Mouse (Mus musculus) bone marrow macrophage, adult 2 months (primary cell): Measurements from ENCODE around the gene Vwc2l. TPM values are rescaled to one million over a fixed set of nuclear protein-coding genes. Genes with fewer than 3 reads are reported as not detected.

Experiments used
- H3K27ac ChIP-seq: 2 replicates; pipeline ENCODE4 v1.5.1; 2012; ENCODE audit warnings: low read depth, low read length; ENCODE audit not compliant: insufficient read depth
- H3K4me1 ChIP-seq: 2 replicates; pipeline ENCODE4 v1.6.1; 2012; ENCODE audit warnings: low read length; ENCODE audit not compliant: control insufficient read depth, insufficient read depth
- H3K4me3 ChIP-seq: 2 replicates; pipeline ENCODE4 v1.5.1; 2012; ENCODE audit warnings: mild to moderate bottlenecking, low read length, moderate library complexity; ENCODE audit not compliant: insufficient read depth
- CTCF ChIP-seq: IDR thresholded peaks from 2 replicates; pipeline ENCODE4 v1.5.1; 2012; ENCODE audit warnings: low read depth, mild to moderate bottlenecking, low read length, moderate library complexity
- POLR2A ChIP-seq: IDR thresholded peaks from 2 replicates; pipeline ENCODE4 v1.6.1; 2012; ENCODE audit warnings: mild to moderate bottlenecking, low read depth, low read length, borderline replicate concordance
- polyA plus RNA-seq: library from polyadenylated mRNA; stranded (reverse); fragments of >200 nt; gene quantifications from 2 replicates; pipeline ENCODE4 v1.2.4, GENCODE M21; 2012; ENCODE audit not compliant: missing spikeins, insufficient read depth, insufficient read length

Gene Vwc2l
- polyA plus RNA-seq, 1 experiment: not detected

DNA sequence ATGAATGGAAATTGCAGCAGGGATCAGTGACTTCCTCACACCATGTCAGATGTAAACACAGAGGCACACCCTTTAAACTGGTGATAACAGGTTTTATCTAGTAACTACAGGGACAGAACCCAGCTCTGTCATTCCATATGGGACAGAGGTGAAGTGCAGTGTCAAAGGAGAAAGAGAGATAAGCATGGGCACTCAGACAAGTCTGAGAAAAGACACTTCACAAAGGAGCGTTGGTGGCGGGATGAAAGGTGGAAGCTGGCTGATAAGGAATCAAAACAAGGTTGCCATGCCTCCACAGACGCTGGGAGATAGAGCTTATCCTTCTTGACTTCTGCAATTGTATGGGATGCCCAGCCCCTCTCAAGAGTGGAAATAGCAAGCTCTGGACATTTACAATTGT is 176.8 kb downstream of the Vwc2l start:
- no peaks in the 10 kb centered on the region for H3K4me1 ChIP-seq
- TF ChIP-seq POLR2A: no peak
- no peak for TF ChIP-seq CTCF
- no peak overlapping the region for H3K4me3 ChIP-seq
- H3K27ac ChIP-seq: no peak overlapping the region

- TF ChIP-seq CTCF (no peak), POLR2A (no peak)
- H3K4me3 ChIP-seq: no peak overlapping the region
- H3K27ac ChIP-seq: no peak overlapping the region
- no peaks in the 10 kb centered on the region for H3K4me1 ChIP-seq
Observed at GRCm38 (mm10) chr1:70907366-70907765, 181.9 kb downstream of the Vwc2l start.

DNA sequence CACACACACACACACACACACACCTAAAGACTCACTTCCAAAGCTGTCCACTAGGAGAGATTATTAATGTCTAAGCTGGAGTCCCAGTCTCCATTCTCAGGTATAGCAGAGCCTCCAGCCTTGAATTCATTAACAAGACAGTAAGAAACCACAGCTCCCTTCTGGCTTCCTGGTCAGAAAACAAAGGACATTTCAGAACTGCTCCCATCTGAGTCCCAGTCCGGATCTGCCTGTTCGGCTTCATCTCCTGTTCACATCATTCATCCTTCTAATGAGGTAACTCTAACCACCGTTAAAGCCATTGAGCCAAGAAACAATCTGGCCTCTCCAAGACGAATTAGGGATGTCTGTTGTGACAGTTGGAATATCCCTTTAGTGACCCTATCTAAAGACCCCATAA is 185.7 kb downstream of the Vwc2l start:
- H3K4me3 ChIP-seq: no peak overlapping the region
- no peak for TF ChIP-seq CTCF
- no peak for TF ChIP-seq POLR2A
- H3K4me1 ChIP-seq: no peaks in the 10 kb centered on the region
- H3K27ac ChIP-seq: no peak overlapping the region

- H3K4me3 ChIP-seq: no peak overlapping the region
- no peaks in the 10 kb centered on the region for H3K4me1 ChIP-seq
- TF ChIP-seq CTCF: no peak
- TF ChIP-seq POLR2A: no peak
- H3K27ac ChIP-seq: no peak overlapping the region
Observed at GRCm38 (mm10) chr1:70913071-70913470, 187.6 kb downstream of the Vwc2l start.

- no peak overlapping the region for H3K4me3 ChIP-seq
- TF ChIP-seq POLR2A (no peak), CTCF (no peak)
- no peak overlapping the region for H3K27ac ChIP-seq
- H3K4me1 ChIP-seq: no peaks in the 10 kb centered on the region
Observed at GRCm38 (mm10) chr1:70918173-70919036, 192.9 kb downstream of the Vwc2l start.

DNA sequence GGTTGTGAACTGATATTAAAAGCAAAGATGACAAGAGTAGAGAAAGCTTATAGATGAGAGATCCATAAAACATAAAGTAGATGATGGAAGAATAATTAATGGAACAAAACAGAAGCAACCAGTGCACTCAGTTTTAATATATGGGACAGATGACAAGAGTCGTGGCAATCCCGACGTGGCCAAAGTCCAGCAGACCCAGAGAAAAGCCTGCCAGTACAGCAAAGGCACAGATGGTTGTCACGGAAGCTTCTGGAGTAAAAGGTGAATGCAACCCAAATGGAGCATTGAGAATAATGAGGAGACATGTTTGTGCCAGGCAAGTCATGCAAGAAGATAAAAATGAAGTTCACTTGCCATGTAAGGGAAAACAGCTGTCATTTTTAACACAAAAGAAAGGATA is 207.5 kb downstream of the Vwc2l start:
- TF ChIP-seq POLR2A: no peak
- no peak for TF ChIP-seq CTCF
- Histone ChIP-seq H3K4me3 (no peak overlapping the region), H3K27ac (no peak overlapping the region), H3K4me1 (no peaks in the 10 kb centered on the region)
